Mouse (Mus musculus) embryonic fibroblast, embryonic 13.5 days (primary cell): ENCODE results near the gene Erlin1.

Experiments
- CTCF ChIP-seq: IDR thresholded peaks from 2 replicates; pipeline ENCODE4 v1.5.1; 2011; ENCODE audit warnings: mild to moderate bottlenecking, control low read depth, low read length, moderate library complexity, borderline replicate concordance; ENCODE audit not compliant: insufficient read depth
- POLR2A ChIP-seq: IDR thresholded peaks from 2 replicates; pipeline ENCODE4 v1.6.1; 2011; ENCODE audit warnings: low read depth, mild to moderate bottlenecking, control low read depth, low read length, moderate library complexity

- no peak for TF ChIP-seq CTCF
- no peak; the same call in 1 of the 2 replicates for TF ChIP-seq POLR2A
Measured at GRCm38 (mm10) chr19:44069914-44070232, 288 bp upstream of the Erlin1 start.
